Mouse (Mus musculus): ENCODE measurements around the gene Mthfsd. TPM values are rescaled to one million over a fixed set of nuclear protein-coding genes. Genes with fewer than 3 reads are reported as not detected.

The Mthfsd gene
- total RNA-seq, 2 experiments from 2014 or later, result 13.2 to 14.2 TPM

DNA sequence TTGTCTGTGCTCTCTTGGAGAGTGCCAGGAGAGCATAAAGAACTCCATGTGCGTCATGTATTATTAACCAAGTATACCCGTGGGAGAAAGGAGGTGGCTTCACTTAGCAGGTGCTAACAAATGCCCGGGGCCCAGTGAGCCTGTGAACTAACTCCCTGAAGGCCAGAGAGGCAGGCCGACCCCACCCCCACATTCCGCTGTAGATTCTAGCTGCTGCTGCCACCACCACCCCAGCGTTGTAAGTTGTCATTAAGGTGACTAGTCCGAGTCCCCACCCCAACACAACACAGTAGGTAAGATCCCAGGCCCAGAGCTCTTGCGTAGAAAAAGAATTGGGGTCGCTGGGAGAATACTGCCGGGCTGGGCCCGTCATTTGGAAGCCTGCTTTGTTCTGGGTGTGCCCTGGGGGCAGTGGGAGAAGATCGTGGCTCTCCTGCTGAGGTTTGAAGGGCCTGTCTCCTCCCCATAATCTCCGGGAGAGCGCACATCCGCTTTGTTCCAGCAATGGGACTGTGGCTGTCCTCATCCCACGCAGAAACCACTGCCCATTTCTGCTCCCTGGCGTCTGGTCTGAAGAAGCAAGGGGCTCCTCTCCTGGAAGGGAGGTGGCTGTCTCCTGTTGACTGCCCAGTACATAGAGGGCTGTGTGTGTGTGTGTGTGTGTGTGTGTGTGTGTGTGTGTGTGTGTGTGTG, 16.5 kb upstream of the Mthfsd start:
- DNase-seq (ENCODE audit: low spot score), result no peak
- intact Hi-C loops (cut with DNase I), result loop anchor here (5.0 kb wide), 1 partner anchor 103 kb away; no protein-coding TSS in a partner anchor

- intact Hi-C loops (cut with DNase I), result no loop called here
- DNase-seq (ENCODE audit: low spot score), result no peak
These were observed 14.9 kb upstream of the Mthfsd start for GRCm38 (mm10) chr8:121123113-121123512.

GRCm38 (mm10) chr8:121122368-121122767, 14.2 kb upstream of the Mthfsd start:
- intact Hi-C loops (cut with DNase I), result no loop called here
- no peak for DNase-seq (ENCODE audit: low spot score)

DNA sequence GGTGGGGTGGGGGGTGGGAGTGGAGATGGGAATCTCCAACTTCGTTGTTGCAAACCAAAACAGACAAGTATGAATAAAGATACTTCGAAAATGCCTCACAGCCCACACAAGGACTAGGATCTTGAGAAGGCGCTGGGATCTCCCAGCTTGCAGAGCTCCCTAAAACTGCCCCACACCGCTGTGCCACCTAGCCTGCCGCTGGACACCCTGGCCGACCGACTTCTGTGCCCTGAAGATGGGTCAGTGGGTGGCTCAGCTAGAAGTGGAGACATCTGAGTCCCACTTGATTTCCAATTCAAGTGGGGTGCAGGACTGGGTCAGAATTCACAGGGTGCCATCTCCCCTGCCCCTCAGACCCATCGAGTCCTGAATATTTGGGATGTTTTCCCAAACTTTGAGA, 13.5 kb upstream of the Mthfsd start:
- intact Hi-C loops (cut with DNase I), result no loop called here
- no peak for DNase-seq (ENCODE audit: low spot score)

DNA sequence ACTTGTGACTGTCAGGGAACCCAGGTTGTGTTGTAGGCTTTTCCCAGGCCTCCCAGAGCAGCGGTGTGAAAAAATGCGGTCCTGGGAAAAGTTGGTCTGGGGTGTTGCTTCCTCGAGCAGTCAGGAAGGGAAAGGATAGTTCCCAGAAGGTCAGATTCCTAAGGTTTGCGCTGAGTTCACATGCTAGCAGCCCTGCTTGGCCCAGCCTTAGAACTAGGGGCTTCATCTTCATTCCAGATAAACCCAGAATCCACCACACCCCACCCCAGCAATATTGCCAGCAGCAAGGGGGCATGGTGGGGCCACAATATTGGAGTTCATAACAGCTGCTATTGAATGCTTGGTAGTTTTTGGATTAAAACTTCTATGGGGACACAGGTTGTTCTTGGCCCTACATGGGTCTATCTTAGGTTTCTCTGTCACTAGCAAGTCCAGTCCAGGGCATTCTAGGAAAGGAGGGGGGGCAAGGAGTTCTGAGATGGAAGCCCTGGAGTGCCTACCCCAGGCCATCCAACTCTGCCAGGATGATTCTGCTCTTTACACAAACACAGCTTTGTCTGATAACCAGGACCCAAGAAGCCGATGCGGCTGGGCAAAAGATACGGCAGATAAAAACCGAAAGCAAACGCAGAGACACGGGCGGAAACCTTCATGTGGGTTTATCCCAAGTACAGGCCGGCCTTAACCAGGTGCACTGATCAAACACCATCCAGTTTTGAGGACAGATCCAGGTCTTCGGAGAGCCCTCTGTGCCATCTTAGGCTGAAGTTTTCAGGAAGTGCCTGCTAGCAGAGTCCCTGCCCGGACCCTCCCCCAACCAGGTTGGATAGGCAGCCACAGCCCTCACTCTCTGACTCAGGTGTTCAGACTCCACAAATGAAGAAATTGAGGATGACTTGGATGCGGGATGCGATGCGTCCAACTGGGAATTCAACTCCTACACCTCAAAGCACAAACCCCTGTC, 12.5 kb upstream of the Mthfsd start:
- intact Hi-C loops (cut with DNase I), result no loop called here
- no peak for DNase-seq (ENCODE audit: low spot score)

GRCm38 (mm10) chr8:121119635-121120455, 11.7 kb upstream of the Mthfsd start:
- intact Hi-C loops (cut with DNase I), result no loop called here
- DNase-seq (ENCODE audit: low spot score), result no peak

GRCm38 (mm10) chr8:121118634-121119420, 10.6 kb upstream of the Mthfsd start:
- DNase-seq (ENCODE audit: low spot score), result no peak
- intact Hi-C loops (cut with DNase I), result no loop called here

GRCm38 (mm10) chr8:121117906-121118305, 9.7 kb upstream of the Mthfsd start:
- DNase-seq (ENCODE audit: low spot score), result no peak
- intact Hi-C loops (cut with DNase I), result no loop called here

- no peak for DNase-seq (ENCODE audit: low spot score)
- intact Hi-C loops (cut with DNase I), result no loop called here
These were observed 9.0 kb upstream of the Mthfsd start for GRCm38 (mm10) chr8:121117186-121117651.

DNA sequence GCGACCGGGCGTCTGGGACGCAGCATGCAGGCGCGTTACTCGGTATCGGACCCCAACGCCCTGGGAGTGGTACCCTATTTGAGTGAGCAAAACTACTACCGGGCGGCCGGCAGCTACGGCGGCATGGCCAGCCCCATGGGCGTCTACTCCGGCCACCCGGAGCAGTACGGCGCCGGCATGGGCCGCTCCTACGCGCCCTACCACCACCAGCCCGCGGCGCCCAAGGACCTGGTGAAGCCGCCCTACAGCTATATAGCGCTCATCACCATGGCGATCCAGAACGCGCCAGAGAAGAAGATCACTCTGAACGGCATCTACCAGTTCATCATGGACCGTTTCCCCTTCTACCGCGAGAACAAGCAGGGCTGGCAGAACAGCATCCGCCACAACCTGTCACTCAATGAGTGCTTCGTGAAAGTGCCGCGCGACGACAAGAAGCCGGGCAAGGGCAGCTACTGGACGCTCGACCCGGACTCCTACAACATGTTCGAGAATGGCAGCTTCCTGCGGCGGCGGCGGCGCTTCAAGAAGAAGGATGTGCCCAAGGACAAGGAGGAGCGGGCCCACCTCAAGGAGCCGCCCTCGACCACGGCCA, 8.5 kb upstream of the Mthfsd start:
- no peak for DNase-seq (ENCODE audit: low spot score)
- intact Hi-C loops (cut with DNase I), result no loop called here

DNA sequence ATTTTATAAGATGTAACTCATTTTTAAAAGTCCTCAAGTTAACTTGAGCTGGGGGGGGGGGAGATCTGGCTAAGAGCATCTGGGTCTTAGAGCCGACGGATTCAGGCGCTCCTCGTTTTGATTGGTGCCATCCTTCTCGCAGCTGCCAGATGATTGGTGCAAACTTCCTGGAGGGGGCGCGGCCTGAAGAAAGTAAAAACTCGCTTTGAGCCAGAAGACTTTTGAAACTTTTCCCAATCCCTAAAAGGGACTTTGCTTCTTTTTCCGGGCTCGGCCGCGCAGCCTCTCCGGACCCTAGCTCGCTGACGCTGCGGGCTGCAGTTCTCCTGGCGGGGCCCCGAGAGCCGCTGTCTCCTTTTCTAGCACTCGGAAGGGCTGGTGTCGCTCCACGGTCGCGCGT, 7.8 kb upstream of the Mthfsd start, which contains the start of gene Foxc2:
TSS of gene Foxc2 (plus strand) at position 224 of the 400 bp plus-strand sequence.
- peak; percentile 87 for DNase-seq (ENCODE audit: low spot score)
- intact Hi-C loops (cut with DNase I), result no loop called here

GRCm38 (mm10) chr8:121115136-121115535, 6.9 kb upstream of the Mthfsd start:
- no peak for DNase-seq (ENCODE audit: low spot score)
- intact Hi-C loops (cut with DNase I), result no loop called here

DNA sequence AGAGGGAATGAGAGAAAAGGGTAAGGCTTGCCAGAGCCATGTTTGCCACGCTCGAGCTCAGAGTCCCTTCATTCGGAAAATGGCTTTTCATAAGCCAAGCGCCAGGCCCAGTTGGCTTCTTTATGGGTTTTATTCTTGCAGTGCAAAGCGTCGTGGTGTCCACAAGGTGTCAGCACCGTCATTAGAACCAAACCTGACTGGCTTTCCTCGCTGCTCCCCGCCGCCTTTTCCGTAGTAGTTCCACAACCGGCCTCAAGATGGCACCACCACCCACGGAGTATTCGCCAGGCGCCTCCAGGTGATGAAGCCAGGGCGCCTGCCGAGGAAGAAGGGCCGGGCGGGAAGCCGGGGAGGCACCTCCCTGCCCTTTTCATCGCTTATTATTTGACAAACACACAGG, 5.1 kb upstream of the Mthfsd start:
- intact Hi-C loops (cut with DNase I), result loop anchor here (1.0 to 5.0 kb wide), 4 partner anchors 99 to 400 kb away; no protein-coding TSS in a partner anchor
- peak; percentile 88 for DNase-seq (ENCODE audit: low spot score)

DNA sequence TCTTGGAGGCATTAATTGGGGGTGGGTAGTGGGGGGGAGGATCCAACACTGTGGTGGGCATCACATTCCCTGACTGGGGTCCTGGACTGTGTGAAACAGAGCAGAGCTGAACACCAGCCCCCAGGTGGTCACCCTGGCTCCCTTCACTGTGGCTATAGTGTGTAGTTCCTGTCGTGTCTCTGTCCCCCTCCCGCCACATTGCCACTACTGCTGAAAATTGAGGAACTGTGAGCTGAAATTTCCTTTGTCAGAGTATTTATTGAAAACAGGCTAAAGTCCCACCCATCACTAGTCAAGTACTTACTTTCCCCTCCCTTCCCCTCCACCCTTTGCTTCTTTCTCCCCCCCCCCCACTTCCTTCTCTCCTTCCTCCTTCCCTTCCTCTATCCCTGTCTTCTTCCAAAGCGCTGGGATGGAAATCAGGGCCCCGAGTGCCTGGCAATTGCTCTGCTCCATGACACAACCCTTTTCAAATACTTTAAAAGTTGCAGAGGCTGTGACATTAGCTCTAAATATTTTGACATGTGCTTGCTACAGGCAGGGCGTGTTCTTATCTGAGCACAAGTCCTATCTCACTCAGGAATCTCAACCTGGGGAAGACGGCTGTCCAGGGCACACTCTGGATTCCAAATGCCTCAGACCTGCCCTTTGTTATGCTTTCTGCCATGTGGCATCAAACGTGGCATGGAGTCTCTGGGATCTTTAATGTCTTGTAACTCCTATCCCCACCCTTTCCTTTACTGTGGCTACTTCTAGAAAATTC, 3.1 kb upstream of the Mthfsd start:
- intact Hi-C loops (cut with DNase I), result loop anchor here (5.0 kb wide), 2 partner anchors 101 to 116 kb away; no protein-coding TSS in a partner anchor

DNA sequence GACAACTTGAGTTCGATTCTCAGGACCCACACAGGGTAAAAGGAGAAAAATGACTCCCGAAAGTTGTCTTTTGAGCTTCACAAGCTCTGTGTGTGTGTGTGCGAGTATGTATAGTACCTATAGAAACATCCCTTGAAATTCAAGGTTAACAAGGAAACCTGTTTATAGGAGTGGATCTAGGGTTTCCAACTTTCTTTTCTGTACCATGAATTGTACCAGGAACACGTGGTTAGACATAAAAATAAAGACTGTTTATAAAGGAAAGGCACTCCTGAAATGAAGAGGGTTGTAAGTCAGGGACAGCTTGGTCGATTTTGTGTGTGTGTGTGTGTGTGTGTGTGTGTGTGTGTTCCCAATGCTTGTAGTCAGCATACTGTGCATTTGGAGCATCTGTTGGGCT, 465 bp upstream of the Mthfsd start:
- intact Hi-C loops (cut with DNase I), result no loop called here
- no peak for DNase-seq (ENCODE audit: low spot score)

More for the DNA sequence above, 3.1 kb upstream of the Mthfsd start:
- no peak for DNase-seq (ENCODE audit: low spot score)

GRCm38 (mm10) chr8:121104049-121104818, 4.0 kb downstream of the Mthfsd start:
- DNase-seq (ENCODE audit: low spot score), result no peak
- intact Hi-C loops (cut with DNase I), result no loop called here

DNA sequence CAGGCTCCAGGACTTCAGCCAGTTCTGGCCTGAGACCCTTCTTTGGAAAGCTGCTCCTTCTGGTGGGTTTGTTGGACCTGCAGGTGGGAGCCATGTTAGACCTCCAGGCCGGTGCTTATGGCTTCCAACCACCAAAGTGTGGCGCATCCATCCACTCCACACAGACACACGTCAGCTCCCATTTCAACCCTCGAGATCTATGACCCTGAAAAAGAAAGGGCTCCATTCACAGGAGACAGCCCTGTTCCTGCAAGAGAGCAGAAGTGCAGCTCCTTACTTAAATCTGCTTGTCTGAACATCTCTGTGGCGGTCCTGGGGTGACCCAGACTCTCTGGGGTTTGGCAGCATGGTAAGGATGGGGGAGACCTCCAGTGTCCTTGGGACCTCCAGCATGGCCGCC, 14.7 kb downstream of the Mthfsd start:
- no peak for DNase-seq (ENCODE audit: low spot score)
- intact Hi-C loops (cut with DNase I), result loop anchor here (2.0 to 5.0 kb wide), 2 partner anchors 197 to 411 kb away; no protein-coding TSS in a partner anchor

Data from heart, postnatal 25 days (tissue).